ENCODE assay signal across 9 mouse cellular contexts in the genomic region with DNA sequence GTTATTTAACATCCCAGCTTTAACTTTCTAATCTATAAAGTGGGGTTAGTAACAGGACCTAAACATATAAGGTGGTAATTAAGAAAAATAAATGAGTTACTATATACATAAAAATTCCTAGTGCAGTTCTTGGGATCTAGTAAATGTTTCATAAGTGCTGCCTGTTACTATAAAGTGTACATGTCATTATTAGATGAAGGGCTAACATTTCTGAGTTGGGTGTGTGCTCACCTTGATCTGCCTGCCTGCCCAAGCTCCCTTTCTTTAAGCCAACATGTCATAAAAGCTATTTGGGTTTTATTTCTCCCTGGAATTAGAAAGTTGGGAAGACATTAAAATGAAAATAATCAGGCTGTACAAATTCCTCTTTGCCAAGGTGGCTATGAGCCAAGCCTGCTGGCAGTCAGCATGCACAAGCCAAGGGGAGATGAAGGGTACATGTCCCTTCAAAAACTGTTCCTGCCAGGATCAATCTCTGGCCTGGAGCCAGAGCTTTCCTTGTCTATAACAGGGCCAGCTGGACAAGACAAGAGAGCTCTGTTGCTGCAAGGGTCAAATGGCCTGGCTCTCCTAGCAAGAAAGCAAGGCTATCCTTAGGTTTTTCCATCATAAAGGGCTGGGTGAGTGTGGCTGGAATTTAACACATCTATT. TPM values are rescaled to one million over a fixed set of nuclear protein-coding genes. Genes with fewer than 3 reads are reported as not detected.
DNase-seq lines count a peak whose midpoint lies in the region; ATAC-seq lines count a peak whose summit lies in the region.
"Had no signal": no experiment of that assay in that cellular context is flagged by ENCODE, and none has a peak within 500 bp of the region (broad histone marks: within the 10 kb centered on the region; RNA-seq: fewer than 3 reads in every experiment).

No protein-coding gene starts in this region.

- H3K4me2 ChIP-seq in forebrain, embryonic 15.5 days (replicated peaks): no peak overlapping the region

- peak overlapping the region; percentile 59 for H3K27ac ChIP-seq in forebrain, embryonic 15.5 days (replicated peaks)
- H3K27ac ChIP-seq in forebrain, embryonic 10.5 days: no peak overlapping the region

- intact Hi-C loops in heart, postnatal 36 days (cut with DNase I): no loop called here

- peak; percentile 61; the same call in 1 of the 2 replicates for ATAC-seq in forebrain, embryonic 15.5 days (replicated peaks)

- peaks cover 15% of the 10 kb centered on the region for H3K4me1 ChIP-seq in forebrain, embryonic 15.5 days
- no peaks in the 10 kb centered on the region for H3K4me1 ChIP-seq in forebrain, embryonic 10.5 days

- no peak overlapping the region for H3K4me3 ChIP-seq in forebrain, embryonic 15.5 days
- no peak overlapping the region for H3K4me3 ChIP-seq in forebrain, embryonic 10.5 days
- H3K4me3 ChIP-seq: megakaryocyte, embryonic 14.5 days had no signal

- no peaks in the 10 kb centered on the region for H3K9me3 ChIP-seq in forebrain, embryonic 15.5 days
- H3K9me3 ChIP-seq in forebrain, embryonic 10.5 days: no peaks in the 10 kb centered on the region

- H3K9ac ChIP-seq in forebrain, embryonic 15.5 days (replicated peaks): no peak overlapping the region

- no peaks in the 10 kb centered on the region for H3K36me3 ChIP-seq in forebrain, embryonic 15.5 days
- no peaks in the 10 kb centered on the region for H3K36me3 ChIP-seq in forebrain, embryonic 10.5 days (replicated peaks)

- no peak for DNase-seq in forebrain, embryonic 10.5 days (ENCODE audit: extremely low spot score, low spot score)
- DNase-seq in Muller cell, postnatal 12 days (ENCODE audit: inconsistent ontology term): peak; percentile 78
- peak; percentile 62 to 66 for DNase-seq in cerebellum, postnatal 36 days
- peak; percentile 49 to 50 for DNase-seq in heart, postnatal 36 days
- peak; percentile 50 for DNase-seq in left cerebral cortex, adult 11 months (ENCODE audit: low spot score)
- peak; percentile 40 for DNase-seq in telencephalon, adult 2 months (ENCODE audit: low read depth, low spot score)
- DNase-seq in urinary bladder, postnatal 10 days (ENCODE audit: low spot score): no peak

- H3K27me3 ChIP-seq in forebrain, embryonic 15.5 days: no peaks in the 10 kb centered on the region
- no peaks in the 10 kb centered on the region for H3K27me3 ChIP-seq in forebrain, embryonic 10.5 days (ENCODE audit: poor library complexity, severe bottlenecking)
- H3K27me3 ChIP-seq: megakaryocyte, embryonic 14.5 days had no signal

RNA-seq across cellular contexts. Expression of a gene that starts 59.9 kb away (rescaled TPM):
- 8.9 and 9.0 TPM in 2 replicates for polyA plus RNA-seq in forebrain, embryonic 15.5 days (2015; fragmentation: Nextera tagmentation; extraction: Ambion mirVana)
- 7.6 and 8.6 TPM in 2 replicates for polyA plus RNA-seq in forebrain, embryonic 10.5 days (2016; fragmentation: Nextera tagmentation; extraction: Ambion mirVana)
- total RNA-seq in heart, postnatal 36 days (2021): 10 to 100 TPM; 47.6 to 49.5 TPM

Comparison
In these comparisons a context has a peak if more than half of its experiments do, and no peak if none do; other contexts are left out.
1. DNase-seq: peak in Muller cell, postnatal 12 days (single experiment), cerebellum, postnatal 36 days (2 of 2), heart, postnatal 36 days (2 of 2), left cerebral cortex, adult 11 months (single experiment) and telencephalon, adult 2 months (single experiment); none in forebrain, embryonic 10.5 days (single experiment) and urinary bladder, postnatal 10 days (single experiment).